Mouse (Mus musculus): Measurements from ENCODE around the gene Umad1. TPM values are rescaled to one million over a fixed set of nuclear protein-coding genes. Genes with fewer than 3 reads are reported as not detected.

Umad1 gene
- polyA plus RNA-seq, 1 experiment from 2014 or later: 24.0 TPM

DNA sequence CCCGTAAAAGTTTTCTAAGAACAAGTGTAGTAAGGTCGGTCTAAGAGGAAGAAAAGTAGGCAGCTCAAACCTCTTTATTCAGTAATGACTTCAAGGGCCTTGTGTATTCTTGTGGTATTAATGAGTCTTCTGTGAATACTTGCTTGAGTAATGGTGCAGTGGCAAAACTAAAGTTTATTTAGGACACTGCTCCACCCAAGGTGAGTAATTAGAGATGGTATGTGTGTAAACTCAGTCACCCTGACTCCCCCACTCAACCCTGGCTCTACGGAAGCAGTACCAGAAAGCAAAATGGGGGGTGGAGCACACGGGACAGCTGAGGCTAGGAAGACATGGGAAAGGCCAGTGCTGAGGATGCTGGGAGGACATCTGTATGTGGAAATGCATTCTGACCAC is 236.7 kb downstream of the Umad1 start:
- ATAC-seq: no peak
- no peaks in the 10 kb centered on the region for H3K4me1 ChIP-seq (replicated peaks; ENCODE audit: control insufficient read depth, insufficient read depth, low read length)
- no peak for TF ChIP-seq CTCF (IDR thresholded peaks at IDR 0.05; ENCODE audit: low read depth)
- H3K9me3 ChIP-seq (ENCODE audit: control insufficient read depth): no peaks in the 10 kb centered on the region
- 71% methylated on average over 4 of the region's 4 CpGs for WGBS
- H3K27ac ChIP-seq (ENCODE audit: low read depth, low read length): no peak overlapping the region
- H3K4me3 ChIP-seq (ENCODE audit: low read depth, low read length): no peak overlapping the region
- no peaks in the 10 kb centered on the region for H3K27me3 ChIP-seq (replicated peaks; ENCODE audit: control insufficient read depth, insufficient read depth, low read length)
- H3K4me2 ChIP-seq (replicated peaks; ENCODE audit: low read depth): no peak overlapping the region
- H3K36me3 ChIP-seq (ENCODE audit: control insufficient read depth, insufficient read depth): no peaks in the 10 kb centered on the region
- H3K9ac ChIP-seq (ENCODE audit: low read depth, low read length): no peak overlapping the region

- ATAC-seq: no peak
- H3K4me1 ChIP-seq (replicated peaks; ENCODE audit: control insufficient read depth, insufficient read depth, low read length): no peaks in the 10 kb centered on the region
- H3K9me3 ChIP-seq (ENCODE audit: control insufficient read depth): no peaks in the 10 kb centered on the region
- no peak overlapping the region for H3K4me2 ChIP-seq (replicated peaks; ENCODE audit: low read depth)
- 66% methylated on average over 6 of the region's 6 CpGs for WGBS
- H3K36me3 ChIP-seq (ENCODE audit: control insufficient read depth, insufficient read depth): no peaks in the 10 kb centered on the region
- no peak overlapping the region for H3K4me3 ChIP-seq (ENCODE audit: low read depth, low read length)
- H3K9ac ChIP-seq (ENCODE audit: low read depth, low read length): no peak overlapping the region
- no peak overlapping the region for H3K27ac ChIP-seq (ENCODE audit: low read depth, low read length)
- no peaks in the 10 kb centered on the region for H3K27me3 ChIP-seq (replicated peaks; ENCODE audit: control insufficient read depth, insufficient read depth, low read length)
- no peak for TF ChIP-seq CTCF (IDR thresholded peaks at IDR 0.05; ENCODE audit: low read depth)
These were observed 238.3 kb downstream of the Umad1 start for GRCm38 (mm10) chr6:8497234-8497867.

DNA sequence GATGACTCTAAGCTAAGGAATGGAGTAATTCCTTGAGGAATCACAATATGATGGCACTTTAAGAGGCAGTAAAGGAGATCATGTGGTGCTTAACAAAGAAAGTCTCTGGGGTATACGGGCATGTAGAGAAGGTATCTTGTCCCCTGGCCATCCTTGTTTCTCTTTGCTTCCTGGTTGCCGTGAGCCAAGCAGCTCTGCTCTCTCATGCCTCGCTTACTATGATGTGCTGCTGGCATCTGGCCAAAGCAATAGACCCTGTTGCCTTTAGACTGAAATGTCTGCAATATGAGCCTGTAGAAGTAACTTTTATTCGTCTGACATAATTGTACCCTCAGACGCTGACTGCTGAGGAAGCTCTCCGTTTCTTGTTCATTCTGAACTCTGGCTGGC is 238.8 kb downstream of the Umad1 start:
- no peaks in the 10 kb centered on the region for H3K4me1 ChIP-seq (replicated peaks; ENCODE audit: control insufficient read depth, insufficient read depth, low read length)
- no peak overlapping the region for H3K4me2 ChIP-seq (replicated peaks; ENCODE audit: low read depth)
- H3K4me3 ChIP-seq (ENCODE audit: low read depth, low read length): no peak overlapping the region
- H3K9ac ChIP-seq (ENCODE audit: low read depth, low read length): no peak overlapping the region
- H3K36me3 ChIP-seq (ENCODE audit: control insufficient read depth, insufficient read depth): no peaks in the 10 kb centered on the region
- no peaks in the 10 kb centered on the region for H3K27me3 ChIP-seq (replicated peaks; ENCODE audit: control insufficient read depth, insufficient read depth, low read length)
- no peak for TF ChIP-seq CTCF (IDR thresholded peaks at IDR 0.05; ENCODE audit: low read depth)
- ATAC-seq: no peak
- WGBS: 43% methylated on average over 6 of the region's 6 CpGs
- H3K27ac ChIP-seq (ENCODE audit: low read depth, low read length): no peak overlapping the region
- H3K9me3 ChIP-seq (ENCODE audit: control insufficient read depth): no peaks in the 10 kb centered on the region

DNA sequence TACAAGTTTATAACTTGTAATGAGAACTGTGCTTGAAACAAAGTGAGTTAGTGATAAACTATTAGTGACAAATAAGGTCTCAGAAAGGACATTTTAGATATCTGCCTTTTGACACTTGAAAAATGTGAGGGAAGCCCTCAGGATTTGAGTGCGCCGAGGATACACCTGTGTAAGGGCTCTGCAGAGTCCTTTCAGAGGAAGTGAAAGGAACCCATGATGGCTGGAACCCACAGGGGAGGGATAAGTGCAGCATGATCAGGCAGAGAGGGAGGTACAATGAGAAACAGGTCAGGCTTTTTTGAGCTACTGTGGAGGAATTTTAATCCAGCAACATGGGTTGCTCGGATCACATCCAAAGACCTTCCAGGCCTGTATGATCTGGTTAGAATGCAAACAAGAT is 239.9 kb downstream of the Umad1 start:
- ATAC-seq: no peak
- Histone ChIP-seq H3K9me3 (ENCODE audit: control insufficient read depth) (no peaks in the 10 kb centered on the region), H3K4me1 (replicated peaks; ENCODE audit: control insufficient read depth, insufficient read depth, low read length) (no peaks in the 10 kb centered on the region), H3K4me2 (replicated peaks; ENCODE audit: low read depth) (no peak overlapping the region), H3K36me3 (ENCODE audit: control insufficient read depth, insufficient read depth) (no peaks in the 10 kb centered on the region), H3K27ac (ENCODE audit: low read depth, low read length) (no peak overlapping the region), H3K27me3 (replicated peaks; ENCODE audit: control insufficient read depth, insufficient read depth, low read length) (no peaks in the 10 kb centered on the region), H3K4me3 (ENCODE audit: low read depth, low read length) (no peak overlapping the region), H3K9ac (ENCODE audit: low read depth, low read length) (no peak overlapping the region)
- no peak for TF ChIP-seq CTCF (IDR thresholded peaks at IDR 0.05; ENCODE audit: low read depth)
- WGBS: 92% methylated on average over 3 of the region's 3 CpGs

DNA sequence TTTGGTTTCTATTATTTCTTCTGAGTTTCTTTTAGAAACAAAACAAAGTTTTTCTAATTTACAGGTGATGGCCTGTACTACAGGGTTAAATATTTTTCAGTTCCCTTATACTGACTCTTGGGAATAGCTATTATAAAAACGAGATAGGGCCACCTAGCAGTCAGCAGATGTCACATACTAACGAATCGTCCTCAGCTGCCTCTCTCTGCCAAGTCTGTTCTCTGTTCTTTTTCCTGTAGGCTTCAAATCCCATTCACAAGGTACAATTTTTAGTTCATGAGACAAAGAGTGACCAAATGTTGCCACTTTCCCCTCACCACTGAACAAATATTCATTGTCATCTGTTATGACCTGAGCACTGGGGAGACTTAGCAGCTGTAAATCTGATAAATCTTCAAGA is 244.9 kb downstream of the Umad1 start:
- Histone ChIP-seq H3K27ac (ENCODE audit: low read depth, low read length) (no peak overlapping the region), H3K36me3 (ENCODE audit: control insufficient read depth, insufficient read depth) (no peaks in the 10 kb centered on the region), H3K4me2 (replicated peaks; ENCODE audit: low read depth) (no peak overlapping the region), H3K4me3 (ENCODE audit: low read depth, low read length) (no peak overlapping the region), H3K4me1 (replicated peaks; ENCODE audit: control insufficient read depth, insufficient read depth, low read length) (no peaks in the 10 kb centered on the region), H3K27me3 (replicated peaks; ENCODE audit: control insufficient read depth, insufficient read depth, low read length) (no peaks in the 10 kb centered on the region), H3K9ac (ENCODE audit: low read depth, low read length) (no peak overlapping the region), H3K9me3 (ENCODE audit: control insufficient read depth) (no peaks in the 10 kb centered on the region)
- no peak for ATAC-seq
- no peak for TF ChIP-seq CTCF (IDR thresholded peaks at IDR 0.05; ENCODE audit: low read depth)
- 33% methylated on average over 3 of the region's 3 CpGs for WGBS

GRCm38 (mm10) chr6:8504521-8505228 is 245.6 kb downstream of the Umad1 start:
- Histone ChIP-seq H3K9me3 (ENCODE audit: control insufficient read depth) (no peaks in the 10 kb centered on the region), H3K4me2 (replicated peaks; ENCODE audit: low read depth) (no peak overlapping the region), H3K4me3 (ENCODE audit: low read depth, low read length) (no peak overlapping the region), H3K9ac (ENCODE audit: low read depth, low read length) (no peak overlapping the region), H3K27me3 (replicated peaks; ENCODE audit: control insufficient read depth, insufficient read depth, low read length) (no peaks in the 10 kb centered on the region), H3K27ac (ENCODE audit: low read depth, low read length) (no peak overlapping the region), H3K36me3 (ENCODE audit: control insufficient read depth, insufficient read depth) (no peaks in the 10 kb centered on the region), H3K4me1 (replicated peaks; ENCODE audit: control insufficient read depth, insufficient read depth, low read length) (no peaks in the 10 kb centered on the region)
- no peak for ATAC-seq
- no peak for TF ChIP-seq CTCF (IDR thresholded peaks at IDR 0.05; ENCODE audit: low read depth)
- WGBS: 84% methylated on average over 6 of the region's 6 CpGs

Measured in intestine, postnatal 0 days (tissue).